Mouse (Mus musculus): Measurements from ENCODE around the gene Lrrc42. TPM values are rescaled to one million over a fixed set of nuclear protein-coding genes. Genes with fewer than 3 reads are reported as not detected.

Gene Lrrc42
- polyA plus RNA-seq, 1 experiment from 2014 or later = 59.9 TPM

GRCm38 (mm10) chr4:107254414-107254813 is 1.1 kb upstream of the Lrrc42 start:
- peak overlapping the region; percentile 79 for H3K9ac ChIP-seq (replicated peaks; ENCODE audit: low read depth, low read length)
- H3K9me3 ChIP-seq (ENCODE audit: control insufficient read depth, low read length) = no peaks in the 10 kb centered on the region
- peak overlapping the region; percentile 71 for H3K4me2 ChIP-seq (ENCODE audit: low read length)
- peaks cover 17% of the 10 kb centered on the region for H3K4me1 ChIP-seq (replicated peaks; ENCODE audit: control insufficient read depth, insufficient read depth, low read length)
- H3K27me3 ChIP-seq (replicated peaks; ENCODE audit: control insufficient read depth, insufficient read depth, low read length) = no peaks in the 10 kb centered on the region
- WGBS = 15% methylated on average over 3 of the region's 3 CpGs
- H3K36me3 ChIP-seq (ENCODE audit: control insufficient read depth, insufficient read depth) = no peaks in the 10 kb centered on the region
- H3K27ac ChIP-seq (ENCODE audit: low read length) = peak overlapping the region; percentile 33; the same call in 1 of the 2 replicates
- ATAC-seq = no peak
- H3K4me3 ChIP-seq (replicated peaks; ENCODE audit: low read length) = peak overlapping the region; percentile 78

GRCm38 (mm10) chr4:107252522-107252921 is 810 bp downstream of the Lrrc42 start:
- Histone ChIP-seq H3K4me2 (ENCODE audit: low read length) (peak overlapping the region; percentile 67), H3K27me3 (replicated peaks; ENCODE audit: control insufficient read depth, insufficient read depth, low read length) (no peaks in the 10 kb centered on the region), H3K9me3 (ENCODE audit: control insufficient read depth, low read length) (no peaks in the 10 kb centered on the region), H3K4me3 (replicated peaks; ENCODE audit: low read length) (peak overlapping the region; percentile 78), H3K9ac (replicated peaks; ENCODE audit: low read depth, low read length) (peak overlapping the region; percentile 79), H3K4me1 (replicated peaks; ENCODE audit: control insufficient read depth, insufficient read depth, low read length) (peaks cover 21% of the 10 kb centered on the region), H3K27ac (ENCODE audit: low read length) (no peak overlapping the region), H3K36me3 (ENCODE audit: control insufficient read depth, insufficient read depth) (no peaks in the 10 kb centered on the region)
- ATAC-seq = no peak
- under 1% methylated on average over 11 of the region's 11 CpGs for WGBS

GRCm38 (mm10) chr4:107250494-107250893 is 2.8 kb downstream of the Lrrc42 start:
- H3K4me1 ChIP-seq (replicated peaks; ENCODE audit: control insufficient read depth, insufficient read depth, low read length) = peaks cover 21% of the 10 kb centered on the region
- no peak overlapping the region for H3K9ac ChIP-seq (replicated peaks; ENCODE audit: low read depth, low read length)
- no peak overlapping the region for H3K27ac ChIP-seq (ENCODE audit: low read length)
- 23% methylated on average over 4 of the region's 4 CpGs for WGBS
- H3K9me3 ChIP-seq (ENCODE audit: control insufficient read depth, low read length) = no peaks in the 10 kb centered on the region
- H3K4me3 ChIP-seq (replicated peaks; ENCODE audit: low read length) = no peak overlapping the region
- no peaks in the 10 kb centered on the region for H3K27me3 ChIP-seq (replicated peaks; ENCODE audit: control insufficient read depth, insufficient read depth, low read length)
- H3K36me3 ChIP-seq (ENCODE audit: control insufficient read depth, insufficient read depth) = peaks cover 2% of the 10 kb centered on the region; the same call in 1 of the 2 replicates
- ATAC-seq = no peak
- H3K4me2 ChIP-seq (ENCODE audit: low read length) = no peak overlapping the region

GRCm38 (mm10) chr4:107249471-107249870 is 3.9 kb downstream of the Lrrc42 start:
- Histone ChIP-seq H3K9me3 (ENCODE audit: control insufficient read depth, low read length) (no peaks in the 10 kb centered on the region), H3K4me2 (ENCODE audit: low read length) (no peak overlapping the region), H3K4me1 (replicated peaks; ENCODE audit: control insufficient read depth, insufficient read depth, low read length) (peaks cover 20% of the 10 kb centered on the region), H3K4me3 (replicated peaks; ENCODE audit: low read length) (no peak overlapping the region), H3K27me3 (replicated peaks; ENCODE audit: control insufficient read depth, insufficient read depth, low read length) (no peaks in the 10 kb centered on the region), H3K36me3 (ENCODE audit: control insufficient read depth, insufficient read depth) (peaks cover 2% of the 10 kb centered on the region; the same call in 1 of the 2 replicates), H3K9ac (replicated peaks; ENCODE audit: low read depth, low read length) (no peak overlapping the region), H3K27ac (ENCODE audit: low read length) (no peak overlapping the region; the same call in 1 of the 2 replicates)
- ATAC-seq = no peak
- WGBS = 56% methylated on average over 2 of the region's 2 CpGs

- Histone ChIP-seq H3K27me3 (replicated peaks; ENCODE audit: control insufficient read depth, insufficient read depth, low read length) (no peaks in the 10 kb centered on the region), H3K4me1 (replicated peaks; ENCODE audit: control insufficient read depth, insufficient read depth, low read length) (peaks cover 16% of the 10 kb centered on the region), H3K4me2 (ENCODE audit: low read length) (no peak overlapping the region), H3K36me3 (ENCODE audit: control insufficient read depth, insufficient read depth) (peaks cover 2% of the 10 kb centered on the region; the same call in 1 of the 2 replicates), H3K9me3 (ENCODE audit: control insufficient read depth, low read length) (no peaks in the 10 kb centered on the region), H3K27ac (ENCODE audit: low read length) (no peak overlapping the region), H3K4me3 (replicated peaks; ENCODE audit: low read length) (no peak overlapping the region), H3K9ac (replicated peaks; ENCODE audit: low read depth, low read length) (no peak overlapping the region)
- 59% methylated on average over 3 of the region's 3 CpGs for WGBS
- ATAC-seq = no peak
These were observed 5.3 kb downstream of the Lrrc42 start for GRCm38 (mm10) chr4:107248061-107248460.

GRCm38 (mm10) chr4:107247110-107247509 is 6.2 kb downstream of the Lrrc42 start:
- Histone ChIP-seq H3K9me3 (ENCODE audit: control insufficient read depth, low read length) (no peaks in the 10 kb centered on the region), H3K27ac (ENCODE audit: low read length) (no peak overlapping the region), H3K36me3 (ENCODE audit: control insufficient read depth, insufficient read depth) (peaks cover 2% of the 10 kb centered on the region; the same call in 1 of the 2 replicates), H3K4me3 (replicated peaks; ENCODE audit: low read length) (no peak overlapping the region), H3K27me3 (replicated peaks; ENCODE audit: control insufficient read depth, insufficient read depth, low read length) (no peaks in the 10 kb centered on the region), H3K4me1 (replicated peaks; ENCODE audit: control insufficient read depth, insufficient read depth, low read length) (peaks cover 11% of the 10 kb centered on the region), H3K9ac (replicated peaks; ENCODE audit: low read depth, low read length) (no peak overlapping the region), H3K4me2 (ENCODE audit: low read length) (no peak overlapping the region)
- no peak for ATAC-seq
- WGBS = 75% methylated on average over 9 of the region's 9 CpGs

GRCm38 (mm10) chr4:107246040-107246439 is 7.3 kb downstream of the Lrrc42 start:
- H3K9ac ChIP-seq (replicated peaks; ENCODE audit: low read depth, low read length) = no peak overlapping the region
- peaks cover 6% of the 10 kb centered on the region for H3K4me1 ChIP-seq (replicated peaks; ENCODE audit: control insufficient read depth, insufficient read depth, low read length)
- no peak overlapping the region for H3K27ac ChIP-seq (ENCODE audit: low read length)
- H3K4me2 ChIP-seq (ENCODE audit: low read length) = no peak overlapping the region
- no peaks in the 10 kb centered on the region for H3K9me3 ChIP-seq (ENCODE audit: control insufficient read depth, low read length)
- no peak for ATAC-seq
- WGBS = 91% methylated on average over 1 of the region's 1 CpGs
- H3K4me3 ChIP-seq (replicated peaks; ENCODE audit: low read length) = no peak overlapping the region
- no peaks in the 10 kb centered on the region for H3K27me3 ChIP-seq (replicated peaks; ENCODE audit: control insufficient read depth, insufficient read depth, low read length)
- H3K36me3 ChIP-seq (ENCODE audit: control insufficient read depth, insufficient read depth) = peaks cover 2% of the 10 kb centered on the region; the same call in 1 of the 2 replicates

- Histone ChIP-seq H3K27ac (ENCODE audit: low read length) (no peak overlapping the region), H3K4me1 (replicated peaks; ENCODE audit: control insufficient read depth, insufficient read depth, low read length) (peaks cover 6% of the 10 kb centered on the region)
- 55% methylated on average over 2 of the region's 2 CpGs for WGBS
These were observed 8.0 kb downstream of the Lrrc42 start for GRCm38 (mm10) chr4:107245368-107245767.

GRCm38 (mm10) chr4:107243365-107244333 is 9.7 kb downstream of the Lrrc42 start:
- Histone ChIP-seq H3K9ac (replicated peaks; ENCODE audit: low read depth, low read length) (no peak overlapping the region), H3K36me3 (ENCODE audit: control insufficient read depth, insufficient read depth) (peaks cover 15% of the 10 kb centered on the region), H3K27me3 (replicated peaks; ENCODE audit: control insufficient read depth, insufficient read depth, low read length) (no peaks in the 10 kb centered on the region), H3K4me3 (replicated peaks; ENCODE audit: low read length) (no peak overlapping the region), H3K4me1 (replicated peaks; ENCODE audit: control insufficient read depth, insufficient read depth, low read length) (no peaks in the 10 kb centered on the region), H3K9me3 (ENCODE audit: control insufficient read depth, low read length) (no peaks in the 10 kb centered on the region), H3K4me2 (ENCODE audit: low read length) (no peak overlapping the region), H3K27ac (ENCODE audit: low read length) (no peak overlapping the region)
- no peak for ATAC-seq
- WGBS = 59% methylated on average over 6 of the region's 6 CpGs

More at GRCm38 (mm10) chr4:107245368-107245767, 8.0 kb downstream of the Lrrc42 start:
- no peaks in the 10 kb centered on the region for H3K27me3 ChIP-seq (replicated peaks; ENCODE audit: control insufficient read depth, insufficient read depth, low read length)
- ATAC-seq = no peak
- no peak overlapping the region for H3K4me2 ChIP-seq (ENCODE audit: low read length)
- H3K9me3 ChIP-seq (ENCODE audit: control insufficient read depth, low read length) = no peaks in the 10 kb centered on the region
- peaks cover 6% of the 10 kb centered on the region; the same call in 1 of the 2 replicates for H3K36me3 ChIP-seq (ENCODE audit: control insufficient read depth, insufficient read depth)
- no peak overlapping the region for H3K4me3 ChIP-seq (replicated peaks; ENCODE audit: low read length)
- H3K9ac ChIP-seq (replicated peaks; ENCODE audit: low read depth, low read length) = no peak overlapping the region

All from forebrain, embryonic 16.5 days (tissue).